Mouse (Mus musculus): ENCODE results near the gene Slc27a1. TPM values are rescaled to one million over a fixed set of nuclear protein-coding genes. Genes with fewer than 3 reads are reported as not detected.

Slc27a1 gene
- polyA plus RNA-seq, 1 experiment, result 146 TPM

DNA sequence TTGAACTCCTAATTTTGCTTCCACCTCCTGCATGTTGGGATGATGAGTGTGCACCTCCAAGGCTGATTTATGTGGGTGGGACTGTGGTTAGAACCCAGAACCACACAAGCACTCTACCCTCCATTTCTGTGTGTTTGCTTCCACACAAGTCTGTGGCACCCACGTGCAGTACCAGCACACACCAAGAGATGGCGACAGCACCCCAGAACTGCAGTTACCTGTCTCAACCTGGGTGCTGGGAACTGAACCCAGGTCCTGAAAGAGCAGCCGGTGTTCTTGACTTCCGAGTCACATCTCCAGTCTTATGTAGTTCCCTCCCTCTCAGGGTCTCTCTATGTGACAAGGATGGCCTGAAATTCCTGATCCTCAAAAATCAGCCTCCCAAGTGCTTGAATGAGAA is 4.7 kb upstream of the Slc27a1 start:
- H3K27me3 ChIP-seq (replicated peaks; ENCODE audit: control insufficient read depth, insufficient read depth, low read length), result no peaks in the 10 kb centered on the region
- no peak for DNase-seq
- TF ChIP-seq POLR2A (IDR thresholded peaks at IDR 0.05; ENCODE audit: low read depth, low read length), result no peak
- no peak; the same call in 1 of the 2 replicates for TF ChIP-seq CTCF (conservative IDR thresholded peaks at IDR 0.05; ENCODE audit: insufficient read depth, insufficient read length, low read depth, low read length)
- H3K4me3 ChIP-seq (ENCODE audit: insufficient read depth, low read depth, low read length), result no peak overlapping the region
- no peaks in the 10 kb centered on the region for H3K36me3 ChIP-seq (ENCODE audit: control insufficient read depth, insufficient read depth, low read length)
- no peak overlapping the region for H3K27ac ChIP-seq (ENCODE audit: insufficient read depth, low read depth, low read length)
- peaks cover 15% of the 10 kb centered on the region; the same call in 1 of the 2 replicates for H3K4me1 ChIP-seq (ENCODE audit: control insufficient read depth, insufficient read depth, low read length)
- WGBS, result 96% methylated on average over 4 of the region's 4 CpGs

DNA sequence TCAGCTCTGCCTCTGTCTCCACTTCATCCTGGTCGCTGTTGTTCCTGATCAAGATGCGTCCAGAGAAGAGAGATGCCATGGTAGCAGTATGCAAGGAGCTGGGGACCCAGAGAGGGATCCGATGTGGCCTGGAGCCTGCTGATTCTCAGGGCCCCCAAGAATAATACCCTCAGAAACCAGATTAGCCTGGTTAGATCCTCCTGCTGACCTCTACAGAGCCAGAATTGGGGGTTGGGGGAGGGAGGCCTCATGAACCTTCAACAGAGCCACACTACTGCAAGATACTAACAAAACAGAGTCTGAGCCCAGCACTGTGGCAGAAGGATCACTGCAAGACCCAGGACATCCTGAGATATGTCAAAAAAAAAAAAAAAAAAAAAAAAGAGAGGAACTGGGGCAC is 2.2 kb upstream of the Slc27a1 start, which contains the start of gene Nxnl1:
Gene Nxnl1, minus strand, starts transcription at position 101 of the 400 bp plus-strand sequence.
- no peaks in the 10 kb centered on the region for H3K36me3 ChIP-seq (ENCODE audit: control insufficient read depth, insufficient read depth, low read length)
- peak within 1 kb of the TSS; percentile 84; the same call in 1 of the 2 replicates for H3K27ac ChIP-seq (ENCODE audit: insufficient read depth, low read depth, low read length)

DNA sequence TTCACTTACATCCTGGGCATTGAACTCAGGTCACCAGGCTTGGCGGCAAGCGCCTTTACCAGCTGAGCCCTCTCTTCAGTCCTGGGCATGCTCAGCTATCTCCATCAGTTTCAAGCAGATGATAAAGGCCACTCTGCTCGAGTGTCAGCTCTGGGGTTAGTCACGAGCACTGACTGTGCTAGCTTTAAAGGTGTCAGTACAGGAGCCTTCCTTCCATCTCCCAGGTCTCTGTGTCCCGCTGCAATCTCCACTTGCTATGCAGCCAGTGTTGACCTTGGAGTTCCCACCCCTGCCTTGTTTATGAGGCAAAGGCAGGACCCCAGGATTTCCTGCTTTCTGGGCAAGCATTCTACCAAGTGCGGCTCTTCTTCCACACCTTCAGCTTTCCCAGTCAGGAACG is 1.1 kb upstream of the Slc27a1 start:
- H3K27ac ChIP-seq (ENCODE audit: insufficient read depth, low read depth, low read length), result peak overlapping the region; percentile 84
- no peak overlapping the region for H3K4me3 ChIP-seq (ENCODE audit: insufficient read depth, low read depth, low read length)
- no peaks in the 10 kb centered on the region for H3K27me3 ChIP-seq (replicated peaks; ENCODE audit: control insufficient read depth, insufficient read depth, low read length)
- 67% methylated on average over 7 of the region's 7 CpGs for WGBS
- H3K4me1 ChIP-seq (ENCODE audit: control insufficient read depth, insufficient read depth, low read length), result peaks cover 20% of the 10 kb centered on the region; the same call in 1 of the 2 replicates
- no peaks in the 10 kb centered on the region for H3K36me3 ChIP-seq (ENCODE audit: control insufficient read depth, insufficient read depth, low read length)
- no peak for DNase-seq
- TF ChIP-seq POLR2A (IDR thresholded peaks at IDR 0.05; ENCODE audit: low read depth, low read length) (no peak), CTCF (conservative IDR thresholded peaks at IDR 0.05; ENCODE audit: insufficient read depth, insufficient read length, low read depth, low read length) (no peak)

More for the DNA sequence above, 2.2 kb upstream of the Slc27a1 start, which contains the start of gene Nxnl1:
- Histone ChIP-seq H3K4me1 (ENCODE audit: control insufficient read depth, insufficient read depth, low read length) (peaks cover 20% of the 10 kb centered on the region; the same call in 1 of the 2 replicates), H3K4me3 (ENCODE audit: insufficient read depth, low read depth, low read length) (no peak within 1 kb of the TSS), H3K27me3 (replicated peaks; ENCODE audit: control insufficient read depth, insufficient read depth, low read length) (no peaks in the 10 kb centered on the region)
- DNase-seq, result no peak
- WGBS, result 86% methylated on average over 3 of the region's 3 CpGs
- TF ChIP-seq POLR2A (IDR thresholded peaks at IDR 0.05; ENCODE audit: low read depth, low read length) (no peak), CTCF (conservative IDR thresholded peaks at IDR 0.05; ENCODE audit: insufficient read depth, insufficient read length, low read depth, low read length) (no peak)

DNA sequence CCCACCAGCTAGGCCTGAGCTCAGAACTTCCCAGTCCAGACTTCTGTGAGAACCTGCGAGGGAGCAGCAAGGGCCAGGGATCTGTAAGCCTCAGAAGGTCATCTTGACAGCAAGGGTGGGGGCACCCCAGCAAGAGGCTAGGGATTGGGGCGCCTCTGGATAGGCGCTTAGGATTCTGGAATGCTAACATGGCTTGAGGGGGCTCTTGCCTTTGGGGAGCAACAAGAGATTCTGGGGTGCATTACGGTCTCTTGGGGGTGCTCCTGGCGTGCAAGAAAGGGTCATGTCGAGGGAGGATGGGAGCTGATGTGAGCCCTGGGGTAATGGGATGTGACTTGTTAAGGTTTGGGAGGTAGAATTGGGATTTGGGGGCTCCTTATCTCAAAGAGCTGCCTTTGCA is 259 bp downstream of the Slc27a1 start:
- H3K36me3 ChIP-seq (ENCODE audit: control insufficient read depth, insufficient read depth, low read length), result no peaks in the 10 kb centered on the region
- no peak for TF ChIP-seq POLR2A (IDR thresholded peaks at IDR 0.05; ENCODE audit: low read depth, low read length)
- no peak for TF ChIP-seq CTCF (conservative IDR thresholded peaks at IDR 0.05; ENCODE audit: insufficient read depth, insufficient read length, low read depth, low read length)
- peak overlapping the region; percentile 75 for H3K4me3 ChIP-seq (ENCODE audit: insufficient read depth, low read depth, low read length)
- H3K27ac ChIP-seq (ENCODE audit: insufficient read depth, low read depth, low read length), result peak overlapping the region; percentile 90
- no peak for DNase-seq
- peaks cover 17% of the 10 kb centered on the region; the same call in 1 of the 2 replicates for H3K4me1 ChIP-seq (ENCODE audit: control insufficient read depth, insufficient read depth, low read length)
- H3K27me3 ChIP-seq (replicated peaks; ENCODE audit: control insufficient read depth, insufficient read depth, low read length), result no peaks in the 10 kb centered on the region
- 30% methylated on average over 6 of the region's 6 CpGs for WGBS

DNA sequence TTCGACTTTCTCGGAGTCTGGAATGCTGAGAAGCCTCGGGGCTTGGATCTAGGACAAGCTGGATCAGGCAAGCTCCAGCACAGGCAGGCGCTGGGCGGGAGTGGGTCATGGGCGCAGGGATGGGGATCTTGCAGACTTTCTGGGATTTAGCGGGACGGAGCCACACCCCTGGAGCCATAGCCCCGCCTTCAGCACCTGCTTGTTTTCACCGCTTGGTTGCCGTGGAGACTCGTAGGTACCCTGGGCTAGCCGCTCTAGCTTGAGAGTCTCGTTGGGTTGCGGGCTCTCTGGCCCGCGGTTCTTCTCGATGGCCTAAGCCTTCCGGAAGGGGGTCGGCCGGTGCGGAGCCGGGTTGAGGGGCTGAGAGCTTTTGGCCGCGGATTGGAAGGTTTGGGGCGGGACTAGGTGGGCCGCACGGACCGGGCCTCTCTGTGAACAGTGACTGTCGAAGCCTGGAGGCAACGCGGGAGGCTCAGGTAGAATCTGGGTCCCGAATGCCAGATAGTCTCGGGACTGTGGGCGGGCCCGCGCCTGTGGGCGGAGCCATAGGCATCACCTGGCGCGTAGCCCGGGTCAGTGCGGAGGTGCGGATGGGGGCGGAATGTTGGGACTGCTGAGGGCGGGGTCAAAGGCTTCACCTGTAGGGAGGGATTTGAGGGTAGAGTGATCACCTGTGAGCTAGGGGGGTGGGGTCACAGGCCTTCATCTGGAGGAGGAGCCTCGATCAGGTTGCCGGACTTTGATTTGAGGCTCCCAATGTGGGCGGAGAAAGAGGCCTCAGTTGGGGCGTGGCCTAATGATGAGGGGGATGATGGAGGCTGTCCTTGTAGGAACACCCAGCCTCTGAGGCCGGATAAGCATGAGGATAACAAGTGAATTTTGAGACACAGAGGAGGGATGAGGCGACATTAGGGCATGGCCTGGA is 946 bp downstream of the Slc27a1 start:
- Histone ChIP-seq H3K4me3 (ENCODE audit: insufficient read depth, low read depth, low read length) (peak overlapping the region; percentile 75), H3K27ac (ENCODE audit: insufficient read depth, low read depth, low read length) (peak overlapping the region; percentile 94), H3K36me3 (ENCODE audit: control insufficient read depth, insufficient read depth, low read length) (no peaks in the 10 kb centered on the region), H3K27me3 (replicated peaks; ENCODE audit: control insufficient read depth, insufficient read depth, low read length) (no peaks in the 10 kb centered on the region), H3K4me1 (ENCODE audit: control insufficient read depth, insufficient read depth, low read length) (peaks cover 17% of the 10 kb centered on the region; the same call in 1 of the 2 replicates)
- TF ChIP-seq POLR2A (IDR thresholded peaks at IDR 0.05; ENCODE audit: low read depth, low read length), result peak; percentile 25
- no peak for TF ChIP-seq CTCF (conservative IDR thresholded peaks at IDR 0.05; ENCODE audit: insufficient read depth, insufficient read length, low read depth, low read length)
- 3% methylated on average over 51 of the region's 51 CpGs for WGBS
- peak; percentile 98 for DNase-seq

DNA sequence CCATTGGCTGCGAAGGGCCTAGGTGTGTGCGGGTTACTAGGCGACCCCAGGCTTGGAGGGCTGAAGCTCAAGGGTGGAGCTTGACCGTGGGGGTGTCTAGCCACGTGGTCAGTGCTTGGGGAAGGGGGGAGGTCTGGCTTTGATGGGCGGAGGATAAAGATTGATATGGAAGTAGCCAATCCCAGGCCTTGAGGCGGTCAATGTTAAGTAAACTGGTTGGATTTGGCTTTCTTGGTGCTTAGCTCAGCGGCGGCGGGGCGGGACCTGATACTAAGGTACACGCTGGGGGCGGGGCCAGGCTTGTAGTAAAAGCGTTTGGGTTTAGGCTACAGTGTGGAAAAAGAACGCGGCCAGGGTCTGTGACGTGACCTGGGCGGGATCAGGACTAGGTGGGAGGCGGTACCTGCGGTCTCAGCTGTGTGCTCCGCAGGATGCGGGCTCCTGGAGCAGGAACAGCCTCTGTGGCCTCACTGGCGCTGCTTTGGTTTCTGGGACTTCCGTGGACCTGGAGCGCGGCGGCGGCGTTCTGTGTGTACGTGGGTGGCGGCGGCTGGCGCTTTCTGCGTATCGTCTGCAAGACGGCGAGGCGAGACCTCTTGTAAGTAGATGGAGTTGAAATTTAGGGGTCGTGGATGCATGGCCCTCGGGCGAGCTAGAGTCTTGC is 1.7 kb downstream of the Slc27a1 start:
- WGBS, result 1% methylated on average over 41 of the region's 41 CpGs
- H3K4me3 ChIP-seq (ENCODE audit: insufficient read depth, low read depth, low read length), result peak overlapping the region; percentile 75
- DNase-seq, result peak; percentile 99
- peaks cover 17% of the 10 kb centered on the region; the same call in 1 of the 2 replicates for H3K4me1 ChIP-seq (ENCODE audit: control insufficient read depth, insufficient read depth, low read length)
- TF ChIP-seq POLR2A (IDR thresholded peaks at IDR 0.05; ENCODE audit: low read depth, low read length), result no peak
- no peak for TF ChIP-seq CTCF (conservative IDR thresholded peaks at IDR 0.05; ENCODE audit: insufficient read depth, insufficient read length, low read depth, low read length)
- no peaks in the 10 kb centered on the region for H3K27me3 ChIP-seq (replicated peaks; ENCODE audit: control insufficient read depth, insufficient read depth, low read length)
- no peaks in the 10 kb centered on the region for H3K36me3 ChIP-seq (ENCODE audit: control insufficient read depth, insufficient read depth, low read length)
- peak overlapping the region; percentile 94 for H3K27ac ChIP-seq (ENCODE audit: insufficient read depth, low read depth, low read length)
